Mouse (Mus musculus) G1E-ER4 (cell line): ENCODE measurements around the gene Abhd2. TPM values are rescaled to one million over a fixed set of nuclear protein-coding genes. Genes with fewer than 3 reads are reported as not detected.

ENCODE experiments used
- GATA1 ChIP-seq: IDR thresholded peaks from one replicate; pipeline ENCODE4 v1.8.0; 2012; ENCODE audit warnings: low read length, inconsistent platforms
- polyA plus RNA-seq: library from polyadenylated mRNA; stranded (reverse); fragments of >175 nt; gene quantifications from 2 replicates; pipeline ENCODE4 v1.2.3, GENCODE M21; 2012

The Abhd2 gene
- polyA plus RNA-seq, 1 experiment, result 9.7 TPM

GRCm38 (mm10) chr7:79368664-79369063, 95.7 kb downstream of the Abhd2 start:
- TF ChIP-seq GATA1, result no peak

GRCm38 (mm10) chr7:79369416-79369815, 96.4 kb downstream of the Abhd2 start:
- no peak for TF ChIP-seq GATA1

- TF ChIP-seq GATA1, result peak; percentile 49
Observed at GRCm38 (mm10) chr7:79371321-79371879, 98.4 kb downstream of the Abhd2 start.

- no peak for TF ChIP-seq GATA1
Observed at GRCm38 (mm10) chr7:79374017-79374416, 101.0 kb downstream of the Abhd2 start.

- TF ChIP-seq GATA1, result no peak
Observed at GRCm38 (mm10) chr7:79375594-79375993, 102.6 kb downstream of the Abhd2 start.

- TF ChIP-seq GATA1, result peak; percentile 72
Observed at GRCm38 (mm10) chr7:79376516-79377275, 103.7 kb downstream of the Abhd2 start.

- TF ChIP-seq GATA1, result no peak
Observed at GRCm38 (mm10) chr7:79386422-79387133, 113.6 kb downstream of the Abhd2 start, which contains the start of gene Rlbp1. TSS of gene Rlbp1 (minus strand) at chr7:79387048.

GRCm38 (mm10) chr7:79387140-79387539, 114.1 kb downstream of the Abhd2 start:
- TF ChIP-seq GATA1, result no peak

GRCm38 (mm10) chr7:79387991-79388390, 115.0 kb downstream of the Abhd2 start:
- no peak for TF ChIP-seq GATA1

GRCm38 (mm10) chr7:79388671-79389206, 115.7 kb downstream of the Abhd2 start:
- no peak for TF ChIP-seq GATA1

- TF ChIP-seq GATA1, result no peak
Observed at GRCm38 (mm10) chr7:79390141-79390708, 117.2 kb downstream of the Abhd2 start.

GRCm38 (mm10) chr7:79391471-79391870, 118.5 kb downstream of the Abhd2 start:
- TF ChIP-seq GATA1, result no peak

GRCm38 (mm10) chr7:79391883-79392649, 119.1 kb downstream of the Abhd2 start, which contains the start of gene Fanci:
TSS of gene Fanci (plus strand) at chr7:79391929.
- TF ChIP-seq GATA1, result no peak

GRCm38 (mm10) chr7:79392860-79393513, 120.0 kb downstream of the Abhd2 start:
- no peak for TF ChIP-seq GATA1
